ENCODE assay signal across 15 mouse cellular contexts in genomic region chr1:38770676-38771075, GRCm38 (mm10).
"Had no signal": no experiment of that assay in that cellular context is flagged by ENCODE, and none has a peak within 500 bp of the region (broad histone marks: within the 10 kb centered on the region; RNA-seq: fewer than 3 reads in every experiment).

No protein-coding gene starts in this region.

- H3K27ac ChIP-seq: layer of hippocampus, adult 2 months; liver, embryonic 12.5 days; lung, embryonic 15.5 days; macrophage; neural tube, embryonic 15.5 days; stomach, postnatal 0 days had no signal

- H3K9me3 ChIP-seq: liver, embryonic 12.5 days; lung, embryonic 15.5 days; neural tube, embryonic 15.5 days had no signal

- DNase-seq: kidney, adult 11 months; kidney, postnatal 10 days; kidney, postnatal 4 days; lung, postnatal 14 days; midbrain, embryonic 14.5 days; thymus, adult 18-20 months; thymus, postnatal 14 days had no signal

- H3K9ac ChIP-seq: liver, embryonic 12.5 days; lung, embryonic 15.5 days; neural tube, embryonic 15.5 days had no signal

- H3K4me3 ChIP-seq: layer of hippocampus, adult 2 months; liver, embryonic 12.5 days; lung, embryonic 15.5 days; megakaryocyte, embryonic 14.5 days; myocyte; neural tube, embryonic 15.5 days had no signal

- ATAC-seq: liver, embryonic 12.5 days had no signal

- H3K36me3 ChIP-seq: liver, embryonic 12.5 days; lung, embryonic 15.5 days; neural tube, embryonic 15.5 days had no signal

- H3K4me2 ChIP-seq: liver, embryonic 12.5 days; lung, embryonic 15.5 days; neural tube, embryonic 15.5 days had no signal

- H3K27me3 ChIP-seq: lung, embryonic 15.5 days; neural tube, embryonic 15.5 days had no signal
